Mouse (Mus musculus): ENCODE results near the gene Odf3b. TPM values are rescaled to one million over a fixed set of nuclear protein-coding genes. Genes with fewer than 3 reads are reported as not detected.

Gene Odf3b
- polyA plus RNA-seq, 1 experiment from 2014 or later = 9.6 TPM

DNA sequence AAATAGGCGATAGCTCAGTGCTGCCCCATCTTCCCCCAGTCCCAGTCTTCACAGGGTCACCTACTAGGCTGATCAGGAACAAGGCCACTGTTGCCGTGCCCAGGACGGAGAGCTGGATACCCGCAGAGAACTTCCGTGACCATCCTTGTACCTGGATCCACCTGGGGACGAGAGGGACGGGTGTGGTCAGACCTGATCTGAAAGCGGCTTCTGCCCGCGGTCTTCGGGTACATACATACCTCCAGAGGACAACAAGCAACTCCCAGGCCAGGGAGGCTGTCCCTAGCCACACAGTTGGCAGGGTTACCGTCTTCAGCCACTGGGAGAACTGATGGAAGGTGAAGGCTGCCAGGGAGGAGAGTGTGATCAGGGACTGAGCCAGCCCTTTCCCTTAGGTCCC is 26.3 kb downstream of the Odf3b start:
- ATAC-seq (ENCODE audit: low read depth) = no peak
- 97% methylated on average over 12 of the region's 12 CpGs for WGBS
- H3K4me1 ChIP-seq (replicated peaks; ENCODE audit: control insufficient read depth, insufficient read depth, low read length) = peaks cover 15% of the 10 kb centered on the region
- H3K9ac ChIP-seq (ENCODE audit: low read length) = no peak overlapping the region
- H3K9me3 ChIP-seq (ENCODE audit: control insufficient read depth, low read length) = no peaks in the 10 kb centered on the region
- H3K4me3 ChIP-seq (ENCODE audit: low read length) = no peak overlapping the region
- peaks cover 31% of the 10 kb centered on the region for H3K36me3 ChIP-seq (ENCODE audit: control insufficient read depth, insufficient read depth, low read length)
- no peaks in the 10 kb centered on the region for H3K27me3 ChIP-seq (ENCODE audit: control insufficient read depth, insufficient read depth, low read depth, low read length)
- no peak overlapping the region for H3K27ac ChIP-seq (ENCODE audit: low read length)
- H3K4me2 ChIP-seq (ENCODE audit: low read depth, low read length) = no peak overlapping the region

GRCm38 (mm10) chr15:89352054-89352453 is 27.0 kb downstream of the Odf3b start:
- no peak overlapping the region for H3K9ac ChIP-seq (ENCODE audit: low read length)
- peaks cover 31% of the 10 kb centered on the region for H3K36me3 ChIP-seq (ENCODE audit: control insufficient read depth, insufficient read depth, low read length)
- WGBS = 90% methylated on average over 14 of the region's 14 CpGs
- peaks cover 8% of the 10 kb centered on the region for H3K4me1 ChIP-seq (replicated peaks; ENCODE audit: control insufficient read depth, insufficient read depth, low read length)
- no peak for ATAC-seq (ENCODE audit: low read depth)
- H3K27me3 ChIP-seq (ENCODE audit: control insufficient read depth, insufficient read depth, low read depth, low read length) = no peaks in the 10 kb centered on the region
- no peaks in the 10 kb centered on the region for H3K9me3 ChIP-seq (ENCODE audit: control insufficient read depth, low read length)
- no peak overlapping the region for H3K27ac ChIP-seq (ENCODE audit: low read length)
- no peak overlapping the region for H3K4me3 ChIP-seq (ENCODE audit: low read length)
- H3K4me2 ChIP-seq (ENCODE audit: low read depth, low read length) = no peak overlapping the region

GRCm38 (mm10) chr15:89351302-89351701 is 27.8 kb downstream of the Odf3b start:
- Histone ChIP-seq H3K4me2 (ENCODE audit: low read depth, low read length) (no peak overlapping the region), H3K4me3 (ENCODE audit: low read length) (no peak overlapping the region), H3K9ac (ENCODE audit: low read length) (no peak overlapping the region), H3K4me1 (replicated peaks; ENCODE audit: control insufficient read depth, insufficient read depth, low read length) (peaks cover 6% of the 10 kb centered on the region), H3K36me3 (ENCODE audit: control insufficient read depth, insufficient read depth, low read length) (peaks cover 31% of the 10 kb centered on the region), H3K9me3 (ENCODE audit: control insufficient read depth, low read length) (no peaks in the 10 kb centered on the region), H3K27me3 (ENCODE audit: control insufficient read depth, insufficient read depth, low read depth, low read length) (no peaks in the 10 kb centered on the region), H3K27ac (ENCODE audit: low read length) (no peak overlapping the region)
- no peak for ATAC-seq (ENCODE audit: low read depth)
- 83% methylated on average over 15 of the region's 15 CpGs for WGBS

DNA sequence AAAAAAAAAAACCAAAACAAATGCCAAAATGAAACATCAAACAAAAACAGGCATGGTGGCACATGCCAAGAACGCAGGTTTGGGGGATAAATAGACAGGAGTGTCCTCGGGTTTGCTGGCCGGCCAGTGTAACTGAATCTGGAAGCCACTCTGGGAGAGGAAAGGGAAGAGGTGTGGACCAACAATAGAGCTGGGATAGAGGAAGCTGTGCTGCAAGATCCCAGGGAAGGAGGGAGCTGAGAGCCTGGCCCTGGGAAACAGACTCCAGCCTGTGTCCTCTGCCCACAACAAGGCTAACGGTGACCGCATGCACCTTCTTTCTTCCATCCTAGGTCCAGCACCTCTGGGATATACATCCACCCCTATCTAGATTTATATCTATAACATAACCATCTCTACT is 28.6 kb downstream of the Odf3b start:
- Histone ChIP-seq H3K9me3 (ENCODE audit: control insufficient read depth, low read length) (no peaks in the 10 kb centered on the region), H3K27me3 (ENCODE audit: control insufficient read depth, insufficient read depth, low read depth, low read length) (no peaks in the 10 kb centered on the region), H3K36me3 (ENCODE audit: control insufficient read depth, insufficient read depth, low read length) (peaks cover 31% of the 10 kb centered on the region), H3K4me2 (ENCODE audit: low read depth, low read length) (no peak overlapping the region), H3K4me3 (ENCODE audit: low read length) (no peak overlapping the region), H3K4me1 (replicated peaks; ENCODE audit: control insufficient read depth, insufficient read depth, low read length) (peaks cover 6% of the 10 kb centered on the region), H3K9ac (ENCODE audit: low read length) (no peak overlapping the region), H3K27ac (ENCODE audit: low read length) (no peak overlapping the region)
- no peak for ATAC-seq (ENCODE audit: low read depth)
- 70% methylated on average over 5 of the region's 5 CpGs for WGBS

- no peaks in the 10 kb centered on the region for H3K27me3 ChIP-seq (ENCODE audit: control insufficient read depth, insufficient read depth, low read depth, low read length)
- H3K4me2 ChIP-seq (ENCODE audit: low read depth, low read length) = no peak overlapping the region
- 74% methylated on average over 3 of the region's 3 CpGs for WGBS
- ATAC-seq (ENCODE audit: low read depth) = no peak
- no peak overlapping the region for H3K9ac ChIP-seq (ENCODE audit: low read length)
- no peaks in the 10 kb centered on the region for H3K36me3 ChIP-seq (ENCODE audit: control insufficient read depth, insufficient read depth, low read length)
- H3K4me3 ChIP-seq (ENCODE audit: low read length) = no peak overlapping the region
- H3K4me1 ChIP-seq (replicated peaks; ENCODE audit: control insufficient read depth, insufficient read depth, low read length) = no peaks in the 10 kb centered on the region
- H3K9me3 ChIP-seq (ENCODE audit: control insufficient read depth, low read length) = no peaks in the 10 kb centered on the region
- no peak overlapping the region for H3K27ac ChIP-seq (ENCODE audit: low read length)
Observed at GRCm38 (mm10) chr15:89343325-89343724, 35.8 kb downstream of the Odf3b start.

- Histone ChIP-seq H3K4me3 (ENCODE audit: low read length) (no peak overlapping the region), H3K36me3 (ENCODE audit: control insufficient read depth, insufficient read depth, low read length) (no peaks in the 10 kb centered on the region), H3K4me2 (ENCODE audit: low read depth, low read length) (no peak overlapping the region), H3K9ac (ENCODE audit: low read length) (no peak overlapping the region), H3K9me3 (ENCODE audit: control insufficient read depth, low read length) (no peaks in the 10 kb centered on the region), H3K4me1 (replicated peaks; ENCODE audit: control insufficient read depth, insufficient read depth, low read length) (no peaks in the 10 kb centered on the region), H3K27ac (ENCODE audit: low read length) (no peak overlapping the region), H3K27me3 (ENCODE audit: control insufficient read depth, insufficient read depth, low read depth, low read length) (no peaks in the 10 kb centered on the region)
- no peak for ATAC-seq (ENCODE audit: low read depth)
- WGBS = 45% methylated on average over 1 of the region's 1 CpGs
Observed at GRCm38 (mm10) chr15:89341678-89342077, 37.4 kb downstream of the Odf3b start.

GRCm38 (mm10) chr15:89340136-89340535 is 38.9 kb downstream of the Odf3b start:
- Histone ChIP-seq H3K9ac (ENCODE audit: low read length) (no peak overlapping the region), H3K4me3 (ENCODE audit: low read length) (no peak overlapping the region), H3K4me1 (replicated peaks; ENCODE audit: control insufficient read depth, insufficient read depth, low read length) (no peaks in the 10 kb centered on the region), H3K9me3 (ENCODE audit: control insufficient read depth, low read length) (no peaks in the 10 kb centered on the region), H3K27ac (ENCODE audit: low read length) (no peak overlapping the region), H3K36me3 (ENCODE audit: control insufficient read depth, insufficient read depth, low read length) (no peaks in the 10 kb centered on the region), H3K4me2 (ENCODE audit: low read depth, low read length) (no peak overlapping the region), H3K27me3 (ENCODE audit: control insufficient read depth, insufficient read depth, low read depth, low read length) (no peaks in the 10 kb centered on the region)
- WGBS = 72% methylated on average over 3 of the region's 3 CpGs
- ATAC-seq (ENCODE audit: low read depth) = no peak

DNA sequence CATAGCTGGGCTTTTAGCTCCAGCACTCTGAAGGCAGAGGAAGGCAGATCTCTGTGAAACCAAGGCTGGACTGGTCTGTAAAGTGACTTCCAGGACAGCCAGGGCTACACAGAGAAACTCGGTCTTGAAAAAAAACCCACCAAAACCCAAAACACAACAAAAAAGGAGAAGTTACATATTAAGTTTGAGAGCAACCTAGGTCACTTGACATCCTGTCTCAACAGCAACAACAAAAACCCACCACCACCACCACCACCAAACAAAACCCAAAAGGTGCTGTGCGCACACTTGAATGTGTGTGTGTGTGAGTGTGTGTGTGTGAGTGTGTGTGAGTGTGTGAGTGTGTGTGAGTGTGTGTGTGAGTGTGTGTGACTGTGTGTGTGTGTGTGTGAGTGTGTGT is 39.4 kb downstream of the Odf3b start:
- ATAC-seq (ENCODE audit: low read depth) = no peak
- no peaks in the 10 kb centered on the region for H3K36me3 ChIP-seq (ENCODE audit: control insufficient read depth, insufficient read depth, low read length)
- H3K9me3 ChIP-seq (ENCODE audit: control insufficient read depth, low read length) = no peaks in the 10 kb centered on the region
- no peak overlapping the region for H3K27ac ChIP-seq (ENCODE audit: low read length)
- WGBS = 84% methylated on average over 2 of the region's 2 CpGs
- no peak overlapping the region for H3K4me3 ChIP-seq (ENCODE audit: low read length)
- H3K4me1 ChIP-seq (replicated peaks; ENCODE audit: control insufficient read depth, insufficient read depth, low read length) = no peaks in the 10 kb centered on the region
- H3K9ac ChIP-seq (ENCODE audit: low read length) = no peak overlapping the region
- no peak overlapping the region for H3K4me2 ChIP-seq (ENCODE audit: low read depth, low read length)
- H3K27me3 ChIP-seq (ENCODE audit: control insufficient read depth, insufficient read depth, low read depth, low read length) = no peaks in the 10 kb centered on the region

DNA sequence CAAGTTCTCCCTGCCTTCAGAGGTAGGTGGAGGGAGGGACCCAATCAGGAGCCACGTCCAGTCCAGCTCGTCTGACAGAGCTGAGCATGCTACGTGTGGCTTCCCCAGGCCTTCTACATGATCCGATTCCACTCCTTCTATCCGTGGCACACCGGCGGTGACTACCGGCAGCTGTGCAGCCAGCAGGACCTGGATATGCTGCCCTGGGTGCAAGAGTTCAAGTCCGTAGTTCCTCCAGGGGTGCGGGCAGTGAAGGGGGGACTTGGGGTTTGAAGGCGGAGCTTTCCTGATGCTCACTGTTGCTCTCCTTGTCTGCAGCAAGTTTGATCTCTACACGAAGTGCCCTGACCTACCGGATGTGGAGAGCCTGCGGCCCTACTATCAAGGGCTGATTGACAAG is 42.7 kb downstream of the Odf3b start:
- H3K4me1 ChIP-seq (replicated peaks; ENCODE audit: control insufficient read depth, insufficient read depth, low read length) = no peaks in the 10 kb centered on the region
- no peak for ATAC-seq (ENCODE audit: low read depth)
- H3K27ac ChIP-seq (ENCODE audit: low read length) = no peak overlapping the region
- no peaks in the 10 kb centered on the region for H3K27me3 ChIP-seq (ENCODE audit: control insufficient read depth, insufficient read depth, low read depth, low read length)
- H3K9ac ChIP-seq (ENCODE audit: low read length) = no peak overlapping the region
- no peak overlapping the region for H3K4me2 ChIP-seq (ENCODE audit: low read depth, low read length)
- no peak overlapping the region for H3K4me3 ChIP-seq (ENCODE audit: low read length)
- H3K9me3 ChIP-seq (ENCODE audit: control insufficient read depth, low read length) = no peaks in the 10 kb centered on the region
- 76% methylated on average over 14 of the region's 14 CpGs for WGBS
- H3K36me3 ChIP-seq (ENCODE audit: control insufficient read depth, insufficient read depth, low read length) = no peaks in the 10 kb centered on the region

Data from lung, embryonic 16.5 days (tissue).